Mouse (Mus musculus) left cerebral cortex, adult 11 months (tissue): ENCODE measurements around the gene Rnf145.
A peak's percentile ranks its signal among the peaks of the same experiment; 100 is the strongest.

Source experiments
- DNase-seq: peaks from one replicate; pipeline ENCODE4 v3.0.0; 2022; ENCODE audit warnings: low spot score

The Rnf145 gene

GRCm38 (mm10) chr11:44518281-44519095 lies at the start of gene Rnf145:
Gene Rnf145 (plus strand): TSS chr11:44518964.
- peak; percentile 81 for DNase-seq

DNA sequence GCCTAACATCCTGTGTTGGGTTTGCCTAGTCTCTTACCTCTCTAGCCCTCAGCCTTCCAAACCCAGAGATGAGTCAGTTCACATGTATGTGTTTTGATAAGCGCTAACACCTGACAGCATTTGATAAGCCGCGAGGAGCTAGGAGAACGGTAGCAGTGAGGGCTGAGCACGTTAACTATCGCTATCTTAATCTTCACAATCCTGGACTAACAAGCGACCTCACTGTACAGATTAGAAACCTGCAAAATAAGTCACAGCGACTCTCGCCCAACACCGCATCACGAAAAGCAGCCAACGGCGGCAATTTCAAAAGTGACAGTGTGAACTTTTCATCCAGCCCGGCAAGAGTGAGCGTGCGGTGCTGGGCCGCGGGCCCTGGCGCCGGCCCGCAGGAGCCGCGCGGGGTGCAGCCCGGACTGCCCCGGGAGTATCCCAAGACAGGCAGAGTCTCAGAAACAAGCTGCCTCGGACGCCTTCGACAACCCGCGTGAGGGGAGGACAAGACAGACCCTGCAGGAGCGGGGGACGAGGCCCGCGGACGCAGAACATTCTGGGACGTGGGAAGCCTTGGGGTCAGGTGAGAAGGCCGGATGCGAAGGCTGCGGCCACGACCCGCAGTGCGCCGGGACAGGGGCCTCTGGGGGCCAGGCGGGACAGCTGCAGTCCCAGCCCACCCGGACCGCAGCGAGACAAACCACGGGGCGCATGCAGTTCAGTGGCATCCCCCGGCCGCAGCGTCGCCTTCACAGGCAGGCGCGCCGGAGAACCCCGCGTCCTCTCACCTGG lies 48.9 kb upstream of the Rnf145 start:
- DNase-seq: no peak

DNA sequence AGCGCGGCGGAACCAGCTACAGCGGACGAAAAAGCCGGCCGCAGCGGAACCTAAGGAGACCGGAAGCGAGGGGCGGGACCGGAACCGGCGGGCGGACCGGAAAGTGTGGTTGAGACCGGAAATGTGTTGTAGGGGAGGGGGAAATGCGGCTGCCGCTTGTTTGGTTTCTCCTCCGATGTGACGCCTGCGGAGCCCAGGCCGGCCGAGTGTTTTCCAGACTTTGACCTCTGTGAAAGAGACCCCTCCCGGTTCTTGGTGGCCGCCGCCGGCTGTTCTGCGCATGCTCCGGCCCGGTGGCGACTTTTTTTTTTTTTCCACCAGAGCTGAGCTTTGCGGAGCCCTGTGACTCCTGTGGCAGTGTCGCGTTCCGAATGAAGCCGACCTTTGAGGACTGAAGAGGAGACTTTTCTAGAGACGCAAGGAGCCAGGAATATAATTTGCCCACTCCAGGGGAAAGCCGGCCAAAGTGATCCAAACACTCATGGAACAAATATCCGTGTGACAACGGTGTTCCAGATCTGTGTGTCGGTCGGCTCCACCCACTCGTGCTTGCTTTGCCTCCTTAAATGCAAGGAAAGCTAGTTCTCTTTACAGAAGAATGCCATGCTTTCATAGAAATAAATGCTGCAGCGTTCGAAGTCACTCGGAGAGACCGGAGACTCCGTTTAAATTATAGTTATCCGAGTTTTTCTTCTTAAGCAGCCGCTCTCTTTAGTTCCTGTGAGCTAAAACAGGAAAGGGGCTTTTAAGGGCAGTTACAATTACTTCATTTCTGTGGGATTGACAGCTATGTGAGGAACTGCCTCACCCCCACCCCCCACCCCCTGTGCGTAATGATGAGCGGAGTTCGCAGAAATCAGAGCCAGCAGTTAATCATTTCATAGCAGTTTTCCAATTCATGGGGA lies 48.1 kb upstream of the Rnf145 start, which contains the start of gene Ublcp1:
Gene Ublcp1 (minus strand): TSS at position 67 of the 905 bp plus-strand sequence.
- peak; percentile 85 for DNase-seq

- DNase-seq: no peak
Measured at GRCm38 (mm10) chr11:44471337-44471995, 47.3 kb upstream of the Rnf145 start.

GRCm38 (mm10) chr11:44475467-44475866 lies 43.3 kb upstream of the Rnf145 start:
- DNase-seq: no peak

GRCm38 (mm10) chr11:44476445-44476844 lies 42.3 kb upstream of the Rnf145 start:
- no peak for DNase-seq

DNA sequence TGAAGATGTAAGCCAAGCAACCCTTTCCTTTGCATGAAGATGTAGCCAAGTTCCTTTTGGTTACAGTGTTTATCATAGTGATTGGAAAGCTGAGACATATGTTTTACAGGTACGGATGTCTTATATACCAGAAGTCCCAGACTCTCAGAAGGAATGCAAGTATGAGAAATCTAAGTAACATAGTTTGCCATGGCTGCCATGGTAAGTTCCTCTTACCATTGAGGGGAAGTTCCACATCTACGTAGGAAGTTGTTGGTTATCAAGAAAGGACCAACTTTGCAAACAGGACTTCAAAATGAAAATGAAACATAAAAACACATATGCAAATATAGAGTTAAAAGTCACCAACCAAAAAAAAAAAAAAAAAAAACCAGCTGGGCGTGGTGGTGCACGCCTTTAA lies 40.4 kb upstream of the Rnf145 start:
- no peak for DNase-seq

- no peak for DNase-seq
Measured at GRCm38 (mm10) chr11:44480246-44480645, 38.5 kb upstream of the Rnf145 start.

GRCm38 (mm10) chr11:44485089-44485736 lies 33.6 kb upstream of the Rnf145 start:
- no peak for DNase-seq

GRCm38 (mm10) chr11:44489117-44489516 lies 29.6 kb upstream of the Rnf145 start:
- no peak for DNase-seq

GRCm38 (mm10) chr11:44494643-44495323 lies 24.0 kb upstream of the Rnf145 start:
- DNase-seq: no peak

DNA sequence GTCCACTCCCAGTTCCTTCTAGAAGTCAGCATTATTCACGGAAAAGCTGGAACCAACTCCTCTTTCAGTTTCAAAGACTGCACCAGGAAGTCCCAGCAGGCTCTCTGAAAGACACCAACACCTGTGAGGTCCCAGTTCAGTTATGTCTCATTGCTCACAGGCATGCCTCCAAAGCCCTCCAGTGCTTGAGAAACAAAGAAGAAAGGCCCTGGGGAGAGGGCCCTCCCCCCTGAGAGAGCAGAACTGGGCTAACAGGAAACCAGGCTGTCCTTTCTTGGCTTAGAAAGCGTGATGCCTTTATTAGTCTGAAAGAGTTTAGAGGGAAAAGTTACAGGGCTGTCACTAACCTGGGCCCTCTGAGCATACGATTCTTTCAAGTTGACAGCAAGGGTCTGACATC lies 22.5 kb upstream of the Rnf145 start:
- DNase-seq: no peak

DNA sequence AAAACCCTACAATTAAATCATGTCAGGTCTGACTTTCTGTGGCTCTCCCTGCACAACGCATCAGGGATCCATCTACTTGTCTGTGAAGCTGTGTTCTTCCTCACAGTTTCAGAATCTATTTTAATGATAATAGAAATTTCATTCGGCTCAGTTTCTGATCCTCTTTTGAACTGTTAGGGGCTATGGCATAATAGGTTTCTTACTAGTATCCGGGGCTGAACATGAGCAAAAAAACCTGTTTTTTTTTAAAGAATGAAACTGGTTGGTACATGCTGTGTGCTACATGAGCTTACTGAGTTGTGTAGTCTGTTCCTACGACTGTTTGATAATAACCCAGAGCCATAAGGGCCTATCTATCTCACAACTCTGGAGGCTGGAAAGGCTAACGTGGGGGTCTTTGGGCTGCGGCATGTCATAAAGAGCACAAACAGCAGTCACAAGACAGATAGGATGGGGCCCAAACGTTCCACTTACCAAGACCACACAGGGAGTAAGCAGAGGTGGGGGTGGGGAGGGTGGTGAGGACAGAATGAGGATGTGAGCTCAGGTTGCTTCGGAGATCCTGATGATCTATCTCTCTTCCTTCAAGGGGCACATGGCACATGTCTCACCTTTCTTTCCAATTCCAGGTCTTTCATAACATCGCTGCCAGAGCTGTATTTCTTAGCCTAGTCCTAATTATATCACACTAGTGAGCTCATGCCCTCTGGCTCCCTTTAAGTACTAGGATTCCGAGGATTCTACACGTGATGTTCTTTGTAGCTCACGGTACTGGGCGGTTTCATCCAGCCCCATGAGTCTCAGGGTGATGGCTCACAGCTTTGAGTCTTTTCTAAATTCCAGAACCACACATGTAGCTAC lies 20.1 kb upstream of the Rnf145 start:
- DNase-seq: no peak

DNA sequence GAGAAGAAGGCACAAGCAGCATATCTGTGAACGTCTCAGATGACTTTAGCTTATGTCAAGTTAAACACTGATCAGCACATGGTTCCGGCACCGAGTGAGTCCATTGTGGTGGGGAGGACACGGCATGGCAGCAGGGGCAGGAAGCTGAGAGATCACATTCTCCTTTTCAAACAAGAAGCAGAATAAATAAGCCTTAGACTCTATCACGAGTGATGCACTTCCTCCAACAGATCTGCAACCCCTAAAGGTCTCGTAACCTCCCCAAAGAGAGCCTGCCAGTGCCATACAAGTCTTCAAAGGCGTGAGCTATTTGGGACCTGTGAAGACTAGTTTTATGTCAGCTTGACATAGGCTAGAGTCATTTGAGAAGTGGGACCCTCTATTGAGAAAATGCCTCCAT lies 17.8 kb upstream of the Rnf145 start:
- no peak for DNase-seq

DNA sequence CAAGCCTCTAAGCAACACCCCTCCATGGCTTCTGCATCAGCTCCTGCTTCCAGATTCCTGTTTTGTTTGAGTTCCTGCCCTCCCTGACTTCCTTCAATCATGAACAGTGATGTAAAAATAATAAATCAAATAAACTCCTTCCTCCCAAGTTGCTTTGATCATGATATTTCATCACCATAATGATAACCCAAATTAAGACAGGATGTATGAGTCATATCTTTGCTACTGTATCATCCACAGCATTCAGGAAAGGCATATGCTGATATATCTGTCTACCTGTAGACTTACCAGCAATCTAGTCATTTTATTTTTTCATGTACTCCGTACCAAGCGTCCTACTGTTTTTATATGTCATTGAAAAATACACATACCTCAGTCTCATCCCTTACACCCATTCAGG lies 17.3 kb upstream of the Rnf145 start:
- no peak for DNase-seq

GRCm38 (mm10) chr11:44502931-44503330 lies 15.8 kb upstream of the Rnf145 start:
- DNase-seq: no peak

DNA sequence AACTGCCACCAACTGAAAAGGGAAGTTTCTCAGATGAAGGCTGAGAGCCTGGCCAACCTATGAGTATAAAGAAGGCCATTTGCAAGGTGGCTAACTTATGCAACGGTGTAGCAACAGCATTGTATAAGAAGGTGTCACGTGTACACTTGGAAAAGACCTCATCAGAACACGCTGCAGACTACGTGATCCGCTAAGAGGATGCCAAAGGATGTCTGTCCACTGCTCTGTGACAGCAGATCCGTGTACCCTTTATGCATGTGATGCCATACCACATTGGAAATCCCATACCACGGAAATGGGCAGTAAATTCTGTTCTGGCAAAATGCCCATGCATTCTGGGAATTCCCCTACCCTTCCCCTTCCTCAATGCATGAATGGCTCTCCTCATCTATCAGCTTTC lies 14.6 kb upstream of the Rnf145 start:
- DNase-seq: no peak

GRCm38 (mm10) chr11:44504761-44505160 lies 14.0 kb upstream of the Rnf145 start:
- DNase-seq: no peak

DNA sequence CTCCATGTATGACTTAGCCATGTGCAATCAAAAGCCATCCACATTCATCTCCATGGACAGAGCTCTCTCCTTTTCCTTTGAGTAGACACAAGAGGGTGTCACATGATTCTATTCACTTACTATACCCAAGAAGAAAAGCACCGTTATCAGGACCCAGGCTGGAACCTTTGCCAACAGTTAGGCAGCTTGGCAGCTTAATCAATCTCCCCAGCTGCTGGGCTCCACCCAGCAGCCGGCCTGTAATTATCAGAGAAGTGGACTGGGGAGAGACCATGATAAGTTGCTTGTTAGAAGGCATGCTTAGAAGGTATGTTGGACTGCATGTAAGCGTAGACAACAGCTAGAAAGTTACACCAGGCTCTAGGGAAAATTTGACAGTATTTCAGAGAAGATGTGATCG lies 9.9 kb upstream of the Rnf145 start:
- DNase-seq: no peak

GRCm38 (mm10) chr11:44509906-44510305 lies 8.9 kb upstream of the Rnf145 start:
- no peak for DNase-seq
